Mouse (Mus musculus): ENCODE results near the gene Selp. TPM values are rescaled to one million over a fixed set of nuclear protein-coding genes. Genes with fewer than 3 reads are reported as not detected.

Gene Selp
- polyA plus RNA-seq (2015; fragmentation: Nextera tagmentation; extraction: Ambion mirVana) = 0.10 and 0.13 TPM in 2 replicates

GRCm38 (mm10) chr1:164114947-164115493 lies at the start of gene Selp:
Gene Selp (plus strand): TSS chr1:164115264.
- Histone ChIP-seq H3K9ac (ENCODE audit: low read depth, low read length) (no peak within 1 kb of the TSS), H3K36me3 (ENCODE audit: control insufficient read depth, insufficient read depth, low read length) (no peaks in the 10 kb centered on the region), H3K4me3 (ENCODE audit: low read length) (no peak within 1 kb of the TSS), H3K27ac (ENCODE audit: low read length) (no peak within 1 kb of the TSS), H3K4me2 (ENCODE audit: low read depth, low read length) (no peak within 1 kb of the TSS), H3K9me3 (ENCODE audit: control insufficient read depth, low read length) (no peaks in the 10 kb centered on the region), H3K4me1 (ENCODE audit: control insufficient read depth, insufficient read depth, low read length) (no peaks in the 10 kb centered on the region), H3K27me3 (replicated peaks; ENCODE audit: control insufficient read depth, insufficient read depth, low read length) (no peaks in the 10 kb centered on the region)
- 67% methylated on average over 8 of the region's 8 CpGs for WGBS
- no peak for ATAC-seq

GRCm38 (mm10) chr1:164069261-164069660 lies 45.8 kb upstream of the Selp start:
- no peak overlapping the region for H3K4me3 ChIP-seq (ENCODE audit: low read length)
- no peaks in the 10 kb centered on the region for H3K9me3 ChIP-seq (ENCODE audit: control insufficient read depth, low read length)
- ATAC-seq = no peak
- no peak overlapping the region for H3K27ac ChIP-seq (ENCODE audit: low read length)
- no peaks in the 10 kb centered on the region for H3K4me1 ChIP-seq (ENCODE audit: control insufficient read depth, insufficient read depth, low read length)
- no peaks in the 10 kb centered on the region for H3K27me3 ChIP-seq (replicated peaks; ENCODE audit: control insufficient read depth, insufficient read depth, low read length)
- H3K9ac ChIP-seq (ENCODE audit: low read depth, low read length) = no peak overlapping the region
- no peaks in the 10 kb centered on the region for H3K36me3 ChIP-seq (ENCODE audit: control insufficient read depth, insufficient read depth, low read length)
- no peak overlapping the region for H3K4me2 ChIP-seq (ENCODE audit: low read depth, low read length)

DNA sequence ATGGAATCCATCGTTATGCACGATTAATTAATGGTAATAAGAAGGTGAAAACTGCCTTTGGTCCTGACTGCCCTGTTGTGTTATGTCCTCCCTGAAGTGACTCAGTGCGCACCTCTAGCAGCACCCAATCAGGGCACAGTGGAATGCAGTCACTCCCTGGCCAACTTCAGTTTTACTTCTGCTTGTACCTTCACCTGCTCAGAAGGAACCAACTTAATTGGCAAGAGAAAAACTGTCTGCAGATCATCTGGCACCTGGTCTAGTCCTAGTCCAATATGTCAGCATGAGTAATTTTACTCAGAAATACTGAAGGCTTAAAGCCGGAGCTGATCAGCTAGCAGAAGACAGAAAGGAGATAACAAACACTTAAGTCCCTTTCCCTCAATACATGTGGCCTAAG lies 44.6 kb upstream of the Selp start:
- H3K9me3 ChIP-seq (ENCODE audit: control insufficient read depth, low read length) = no peaks in the 10 kb centered on the region
- H3K4me2 ChIP-seq (ENCODE audit: low read depth, low read length) = no peak overlapping the region
- no peak overlapping the region for H3K4me3 ChIP-seq (ENCODE audit: low read length)
- ATAC-seq = no peak
- H3K27ac ChIP-seq (ENCODE audit: low read length) = no peak overlapping the region
- no peak overlapping the region for H3K9ac ChIP-seq (ENCODE audit: low read depth, low read length)
- H3K4me1 ChIP-seq (ENCODE audit: control insufficient read depth, insufficient read depth, low read length) = no peaks in the 10 kb centered on the region
- H3K27me3 ChIP-seq (replicated peaks; ENCODE audit: control insufficient read depth, insufficient read depth, low read length) = no peaks in the 10 kb centered on the region
- 85% methylated on average over 4 of the region's 4 CpGs for WGBS
- H3K36me3 ChIP-seq (ENCODE audit: control insufficient read depth, insufficient read depth, low read length) = no peaks in the 10 kb centered on the region

- no peaks in the 10 kb centered on the region for H3K27me3 ChIP-seq (replicated peaks; ENCODE audit: control insufficient read depth, insufficient read depth, low read length)
- no peak for ATAC-seq
- no peaks in the 10 kb centered on the region for H3K36me3 ChIP-seq (ENCODE audit: control insufficient read depth, insufficient read depth, low read length)
- H3K9ac ChIP-seq (ENCODE audit: low read depth, low read length) = no peak overlapping the region
- 74% methylated on average over 7 of the region's 7 CpGs for WGBS
- H3K4me2 ChIP-seq (ENCODE audit: low read depth, low read length) = no peak overlapping the region
- no peaks in the 10 kb centered on the region for H3K9me3 ChIP-seq (ENCODE audit: control insufficient read depth, low read length)
- no peak overlapping the region for H3K4me3 ChIP-seq (ENCODE audit: low read length)
- H3K4me1 ChIP-seq (ENCODE audit: control insufficient read depth, insufficient read depth, low read length) = no peaks in the 10 kb centered on the region
- no peak overlapping the region for H3K27ac ChIP-seq (ENCODE audit: low read length)
Measured at GRCm38 (mm10) chr1:164071111-164071510, 44.0 kb upstream of the Selp start.

DNA sequence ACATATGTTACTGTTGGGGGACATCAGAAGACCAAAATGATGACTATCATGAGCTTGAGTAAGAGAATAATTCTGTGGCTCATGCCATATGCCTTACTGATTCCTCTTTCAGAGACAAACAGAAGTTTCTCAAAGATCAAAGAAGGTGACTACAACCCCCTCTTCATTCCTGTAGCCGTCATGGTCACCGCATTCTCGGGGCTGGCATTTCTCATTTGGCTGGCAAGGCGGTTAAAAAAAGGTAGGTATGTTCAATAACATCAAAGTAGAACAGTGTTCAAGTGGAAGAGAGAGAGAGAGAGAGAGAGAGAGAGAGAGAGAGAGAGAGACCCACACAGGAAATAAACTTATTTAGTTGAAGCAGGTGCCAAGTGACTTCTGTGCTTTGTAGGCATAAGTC lies 43.1 kb upstream of the Selp start:
- WGBS = 94% methylated on average over 4 of the region's 4 CpGs
- ATAC-seq = no peak
- Histone ChIP-seq H3K4me3 (ENCODE audit: low read length) (no peak overlapping the region), H3K9ac (ENCODE audit: low read depth, low read length) (no peak overlapping the region), H3K4me2 (ENCODE audit: low read depth, low read length) (no peak overlapping the region), H3K4me1 (ENCODE audit: control insufficient read depth, insufficient read depth, low read length) (no peaks in the 10 kb centered on the region), H3K9me3 (ENCODE audit: control insufficient read depth, low read length) (no peaks in the 10 kb centered on the region), H3K27me3 (replicated peaks; ENCODE audit: control insufficient read depth, insufficient read depth, low read length) (no peaks in the 10 kb centered on the region), H3K36me3 (ENCODE audit: control insufficient read depth, insufficient read depth, low read length) (no peaks in the 10 kb centered on the region), H3K27ac (ENCODE audit: low read length) (no peak overlapping the region)

DNA sequence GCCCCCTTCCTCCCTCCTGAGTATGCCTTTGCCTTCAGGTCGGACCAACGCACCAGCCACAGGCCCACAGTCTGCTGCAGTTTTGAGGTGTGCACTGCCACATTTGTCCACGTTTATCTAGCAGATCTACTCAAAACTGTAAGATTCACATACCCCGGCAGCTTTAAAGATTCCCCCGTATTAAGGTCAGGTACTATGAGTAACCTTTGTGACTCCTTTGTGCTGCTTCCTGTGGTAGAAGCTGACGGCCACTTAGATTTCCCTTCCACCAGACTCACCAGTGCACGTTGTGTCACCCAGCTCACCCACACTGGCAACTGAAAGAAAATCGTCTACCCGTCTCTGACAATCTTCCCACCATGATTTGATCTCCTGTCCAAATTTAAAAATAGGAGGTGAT lies 42.0 kb upstream of the Selp start:
- Histone ChIP-seq H3K4me2 (ENCODE audit: low read depth, low read length) (no peak overlapping the region), H3K4me3 (ENCODE audit: low read length) (no peak overlapping the region), H3K4me1 (ENCODE audit: control insufficient read depth, insufficient read depth, low read length) (no peaks in the 10 kb centered on the region), H3K27ac (ENCODE audit: low read length) (no peak overlapping the region), H3K9me3 (ENCODE audit: control insufficient read depth, low read length) (no peaks in the 10 kb centered on the region), H3K9ac (ENCODE audit: low read depth, low read length) (no peak overlapping the region), H3K27me3 (replicated peaks; ENCODE audit: control insufficient read depth, insufficient read depth, low read length) (no peaks in the 10 kb centered on the region), H3K36me3 (ENCODE audit: control insufficient read depth, insufficient read depth, low read length) (no peaks in the 10 kb centered on the region)
- no peak for ATAC-seq
- 82% methylated on average over 9 of the region's 9 CpGs for WGBS

GRCm38 (mm10) chr1:164073803-164074202 lies 41.3 kb upstream of the Selp start:
- Histone ChIP-seq H3K4me3 (ENCODE audit: low read length) (no peak overlapping the region), H3K27me3 (replicated peaks; ENCODE audit: control insufficient read depth, insufficient read depth, low read length) (no peaks in the 10 kb centered on the region), H3K9me3 (ENCODE audit: control insufficient read depth, low read length) (no peaks in the 10 kb centered on the region), H3K4me1 (ENCODE audit: control insufficient read depth, insufficient read depth, low read length) (no peaks in the 10 kb centered on the region), H3K4me2 (ENCODE audit: low read depth, low read length) (no peak overlapping the region), H3K9ac (ENCODE audit: low read depth, low read length) (no peak overlapping the region), H3K36me3 (ENCODE audit: control insufficient read depth, insufficient read depth, low read length) (no peaks in the 10 kb centered on the region), H3K27ac (ENCODE audit: low read length) (no peak overlapping the region)
- ATAC-seq = no peak
- WGBS = 78% methylated on average over 7 of the region's 7 CpGs

DNA sequence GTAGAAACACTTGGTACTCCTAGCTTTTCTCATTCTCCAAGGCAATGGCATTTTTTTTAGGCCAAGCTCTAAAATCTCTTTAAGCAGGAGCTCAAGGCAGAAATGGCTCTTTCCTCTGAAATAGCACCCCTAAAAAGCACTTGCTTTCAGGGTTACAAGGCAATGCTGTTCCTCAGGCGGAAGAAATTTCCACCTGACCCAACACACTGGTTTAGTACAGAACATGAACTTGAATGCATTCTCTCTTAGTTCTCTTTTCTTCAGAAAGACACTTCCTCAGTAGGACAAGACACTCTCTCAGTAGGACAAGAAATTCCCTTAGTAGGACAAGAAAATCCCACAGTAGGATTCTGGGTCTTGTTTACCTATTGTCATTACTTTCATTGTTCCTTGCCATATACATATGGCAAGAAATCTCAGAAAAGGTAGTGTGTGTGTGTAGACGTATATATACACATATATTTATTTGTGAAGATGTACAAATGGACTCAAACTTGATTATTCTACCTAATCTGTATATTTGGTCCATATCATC lies 40.4 kb upstream of the Selp start:
- no peaks in the 10 kb centered on the region for H3K27me3 ChIP-seq (replicated peaks; ENCODE audit: control insufficient read depth, insufficient read depth, low read length)
- 85% methylated on average over 2 of the region's 2 CpGs for WGBS
- no peaks in the 10 kb centered on the region for H3K4me1 ChIP-seq (ENCODE audit: control insufficient read depth, insufficient read depth, low read length)
- H3K4me2 ChIP-seq (ENCODE audit: low read depth, low read length) = no peak overlapping the region
- H3K27ac ChIP-seq (ENCODE audit: low read length) = no peak overlapping the region
- no peak overlapping the region for H3K4me3 ChIP-seq (ENCODE audit: low read length)
- no peaks in the 10 kb centered on the region for H3K36me3 ChIP-seq (ENCODE audit: control insufficient read depth, insufficient read depth, low read length)
- no peaks in the 10 kb centered on the region for H3K9me3 ChIP-seq (ENCODE audit: control insufficient read depth, low read length)
- H3K9ac ChIP-seq (ENCODE audit: low read depth, low read length) = no peak overlapping the region
- no peak for ATAC-seq

- Histone ChIP-seq H3K4me3 (ENCODE audit: low read length) (no peak overlapping the region), H3K27me3 (replicated peaks; ENCODE audit: control insufficient read depth, insufficient read depth, low read length) (no peaks in the 10 kb centered on the region), H3K9me3 (ENCODE audit: control insufficient read depth, low read length) (no peaks in the 10 kb centered on the region), H3K4me2 (ENCODE audit: low read depth, low read length) (no peak overlapping the region), H3K36me3 (ENCODE audit: control insufficient read depth, insufficient read depth, low read length) (no peaks in the 10 kb centered on the region), H3K27ac (ENCODE audit: low read length) (no peak overlapping the region), H3K4me1 (ENCODE audit: control insufficient read depth, insufficient read depth, low read length) (no peaks in the 10 kb centered on the region), H3K9ac (ENCODE audit: low read depth, low read length) (no peak overlapping the region)
- 96% methylated on average over 1 of the region's 1 CpGs for WGBS
- ATAC-seq = no peak
Measured at GRCm38 (mm10) chr1:164075416-164075815, 39.6 kb upstream of the Selp start.

DNA sequence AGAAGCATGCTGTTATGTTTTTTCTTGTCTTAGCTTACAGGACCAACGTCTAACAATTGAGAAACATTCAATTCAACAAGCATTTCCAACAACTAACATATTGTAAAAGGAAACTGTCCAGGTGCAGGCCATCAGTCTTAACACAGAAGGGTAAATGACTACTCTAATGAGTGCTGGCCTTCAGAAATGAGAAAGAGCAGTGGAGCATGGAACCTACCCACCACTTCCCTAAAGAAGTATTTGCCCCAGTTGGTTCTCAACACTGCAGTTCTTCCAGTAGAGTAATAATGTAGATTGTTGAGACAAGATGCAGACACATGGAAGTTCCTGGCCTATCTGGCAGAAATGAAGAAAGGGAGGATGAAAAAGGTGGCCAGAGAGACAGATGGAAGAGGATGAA lies 38.6 kb upstream of the Selp start:
- H3K27ac ChIP-seq (ENCODE audit: low read length) = no peak overlapping the region
- H3K4me1 ChIP-seq (ENCODE audit: control insufficient read depth, insufficient read depth, low read length) = no peaks in the 10 kb centered on the region
- no peaks in the 10 kb centered on the region for H3K27me3 ChIP-seq (replicated peaks; ENCODE audit: control insufficient read depth, insufficient read depth, low read length)
- no peak overlapping the region for H3K9ac ChIP-seq (ENCODE audit: low read depth, low read length)
- no peak for ATAC-seq
- no peaks in the 10 kb centered on the region for H3K9me3 ChIP-seq (ENCODE audit: control insufficient read depth, low read length)
- 53% methylated on average over 1 of the region's 1 CpGs for WGBS
- no peak overlapping the region for H3K4me2 ChIP-seq (ENCODE audit: low read depth, low read length)
- no peak overlapping the region for H3K4me3 ChIP-seq (ENCODE audit: low read length)
- no peaks in the 10 kb centered on the region for H3K36me3 ChIP-seq (ENCODE audit: control insufficient read depth, insufficient read depth, low read length)

Data from intestine, embryonic 16.5 days (tissue).